Mouse (Mus musculus) ES-Bruce4 (cell line): ENCODE data around the gene Farsb. TPM values are rescaled to one million over a fixed set of nuclear protein-coding genes. Genes with fewer than 3 reads are reported as not detected.

Experiments
- H3K27ac ChIP-seq: 2 replicates; pipeline ENCODE4 v1.5.1; 2012; ENCODE audit warnings: low read length, inconsistent platforms; ENCODE audit not compliant: insufficient read depth
- H3K27me3 ChIP-seq: 2 replicates; pipeline ENCODE4 v1.6.1; 2012; ENCODE audit warnings: mild to moderate bottlenecking, low read length, inconsistent platforms; ENCODE audit not compliant: control insufficient read depth, poor library complexity, insufficient read depth, severe bottlenecking
- H3K36me3 ChIP-seq: 2 replicates; pipeline ENCODE4 v1.6.1; 2012; ENCODE audit warnings: inconsistent platforms, mild to moderate bottlenecking, low read length, moderate library complexity; ENCODE audit not compliant: control insufficient read depth, poor library complexity, insufficient read depth, severe bottlenecking
- H3K4me1 ChIP-seq: one replicate; pipeline ENCODE4 v1.8.1; 2011; ENCODE audit warnings: low read length; ENCODE audit not compliant: control insufficient read depth, insufficient read depth
- H3K4me3 ChIP-seq: 2 replicates; pipeline ENCODE4 v1.5.1; 2011; ENCODE audit warnings: low read depth, mild to moderate bottlenecking, low read length
- H3K9ac ChIP-seq: 2 replicates; pipeline ENCODE4 v1.6.1; 2012; ENCODE audit warnings: low read depth, mild to moderate bottlenecking, inconsistent platforms; ENCODE audit not compliant: poor library complexity, severe bottlenecking
- H3K9me3 ChIP-seq: replicated peaks from 2 replicates; pipeline ENCODE4 v1.6.1; 2012; ENCODE audit warnings: mild to moderate bottlenecking, low read length, inconsistent platforms; ENCODE audit not compliant: control insufficient read depth, poor library complexity, insufficient read depth, severe bottlenecking
- CTCF ChIP-seq: IDR thresholded peaks from one replicate; pipeline ENCODE4 v1.8.1; 2011; ENCODE audit warnings: low read depth, low read length
- EP300 ChIP-seq: IDR thresholded peaks from 2 replicates; pipeline ENCODE4 v1.6.1; 2011; ENCODE audit warnings: low read depth, low read length; ENCODE audit not compliant: insufficient read depth
- POLR2A ChIP-seq: IDR thresholded peaks from one replicate; pipeline ENCODE4 v1.8.1; 2011; ENCODE audit warnings: low read length; ENCODE audit not compliant: insufficient read depth
- polyA plus RNA-seq: library from polyadenylated mRNA; stranded (reverse); fragments of >200 nt; gene quantifications from 2 replicates; pipeline ENCODE4 v1.2.4, GENCODE M21; 2011; ENCODE audit warnings: low read depth; ENCODE audit not compliant: missing spikeins, insufficient read depth, insufficient read length

Gene Farsb
- polyA plus RNA-seq, 1 experiment: 179 TPM

GRCm38 (mm10) chr1:78401413-78401812, 87.3 kb downstream of the Farsb start:
- TF ChIP-seq EP300 (no peak), CTCF (no peak)
- Histone ChIP-seq H3K9me3 (no peaks in the 10 kb centered on the region), H3K9ac (no peak overlapping the region)

GRCm38 (mm10) chr1:78399755-78400154, 88.9 kb downstream of the Farsb start:
- H3K36me3 ChIP-seq: no peaks in the 10 kb centered on the region
- H3K27me3 ChIP-seq: no peaks in the 10 kb centered on the region
- no peak overlapping the region for H3K9ac ChIP-seq
- no peak overlapping the region for H3K4me3 ChIP-seq
- no peaks in the 10 kb centered on the region for H3K4me1 ChIP-seq
- TF ChIP-seq EP300: no peak
- no peak for TF ChIP-seq CTCF
- TF ChIP-seq POLR2A: no peak
- no peaks in the 10 kb centered on the region for H3K9me3 ChIP-seq
- H3K27ac ChIP-seq: no peak overlapping the region

More at GRCm38 (mm10) chr1:78401413-78401812, 87.3 kb downstream of the Farsb start:
- no peaks in the 10 kb centered on the region for H3K27me3 ChIP-seq
- H3K27ac ChIP-seq: no peak overlapping the region
- H3K4me3 ChIP-seq: no peak overlapping the region
- H3K4me1 ChIP-seq: no peaks in the 10 kb centered on the region
- no peaks in the 10 kb centered on the region for H3K36me3 ChIP-seq

DNA sequence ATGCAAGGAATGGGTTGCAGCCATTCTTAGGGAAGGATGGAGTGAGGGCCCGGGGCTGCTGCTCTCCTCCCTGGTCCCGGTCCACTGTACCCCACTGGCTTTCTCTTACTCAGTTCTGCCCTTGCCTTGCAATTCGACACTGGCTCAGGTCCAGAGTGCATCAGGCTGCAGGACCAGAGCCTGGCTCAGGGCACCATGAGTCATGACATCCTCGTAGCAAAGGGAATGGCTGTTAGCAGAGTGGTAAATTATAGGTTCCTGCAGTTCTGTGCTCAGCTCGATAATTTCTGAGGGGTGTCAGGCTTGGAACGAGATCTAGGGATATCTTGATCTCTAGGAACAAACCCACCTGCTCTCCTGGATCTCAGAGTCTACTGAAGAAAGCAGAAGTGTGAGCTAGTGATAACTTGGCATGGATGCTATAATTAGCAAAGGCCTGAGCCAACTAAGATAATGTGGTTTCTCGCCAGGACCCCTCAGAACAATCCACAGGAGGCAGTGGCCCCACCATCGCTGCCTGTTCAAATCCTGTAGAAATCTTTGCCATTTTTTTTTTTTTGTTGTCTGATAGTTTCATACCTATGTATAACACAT, 92.3 kb downstream of the Farsb start:
- Histone ChIP-seq H3K27ac (no peak overlapping the region), H3K4me1 (no peaks in the 10 kb centered on the region), H3K9ac (no peak overlapping the region), H3K9me3 (no peaks in the 10 kb centered on the region), H3K36me3 (no peaks in the 10 kb centered on the region), H3K4me3 (no peak overlapping the region), H3K27me3 (no peaks in the 10 kb centered on the region)
- no peak for TF ChIP-seq EP300
- TF ChIP-seq CTCF: no peak
- no peak for TF ChIP-seq POLR2A

- H3K27me3 ChIP-seq: no peaks in the 10 kb centered on the region
- H3K27ac ChIP-seq: no peak overlapping the region
- TF ChIP-seq POLR2A (no peak), EP300 (no peak)
- H3K9ac ChIP-seq: no peak overlapping the region
- H3K4me3 ChIP-seq: no peak overlapping the region
- H3K36me3 ChIP-seq: no peaks in the 10 kb centered on the region
- no peaks in the 10 kb centered on the region for H3K4me1 ChIP-seq
- H3K9me3 ChIP-seq: no peaks in the 10 kb centered on the region
Observed at GRCm38 (mm10) chr1:78395737-78396136, 93.0 kb downstream of the Farsb start.

- H3K27ac ChIP-seq: no peak overlapping the region
- no peak overlapping the region for H3K9ac ChIP-seq
- no peak overlapping the region for H3K4me3 ChIP-seq
- no peaks in the 10 kb centered on the region for H3K36me3 ChIP-seq
- no peaks in the 10 kb centered on the region for H3K27me3 ChIP-seq
- no peaks in the 10 kb centered on the region for H3K4me1 ChIP-seq
- H3K9me3 ChIP-seq: no peaks in the 10 kb centered on the region
- TF ChIP-seq POLR2A (no peak), CTCF (no peak), EP300 (no peak)
Observed at GRCm38 (mm10) chr1:78395191-78395735, 93.4 kb downstream of the Farsb start.

GRCm38 (mm10) chr1:78388848-78389247, 99.8 kb downstream of the Farsb start:
- H3K9ac ChIP-seq: no peak overlapping the region
- no peak overlapping the region for H3K4me3 ChIP-seq
- H3K27me3 ChIP-seq: no peaks in the 10 kb centered on the region
- TF ChIP-seq POLR2A (no peak), EP300 (no peak), CTCF (no peak)
- no peaks in the 10 kb centered on the region for H3K9me3 ChIP-seq
- no peaks in the 10 kb centered on the region for H3K4me1 ChIP-seq
- H3K27ac ChIP-seq: no peak overlapping the region
- no peaks in the 10 kb centered on the region for H3K36me3 ChIP-seq
